Mouse (Mus musculus) spleen, adult 2 months (tissue): ENCODE measurements at regions not wholly inside any gene's neighbourhood (a gene's known extent, or its start where the extent isn't known, plus 50 kb on each side); places are given as distances from the start of the nearest gene placed in this dataset.

Experiments
- DNase-seq, 2 experiments: peaks; one replicate each; pipeline versions ENCODE4 v3.0.0 to v3.0.0-alpha.2; 2012 to 2021; ENCODE audit warnings: low spot score in 2 of 2, low read depth in 1 of 2
- H3K27ac ChIP-seq: fragments of 200-500 bp; 2 replicates; pipeline ENCODE4 v1.5.1; 2012; ENCODE audit warnings: low read length, inconsistent platforms; ENCODE audit not compliant: insufficient read depth
- H3K27me3 ChIP-seq: fragments of 200-500 bp; 2 replicates; pipeline ENCODE4 v1.6.1; 2012; ENCODE audit warnings: mild to moderate bottlenecking, moderate library complexity, low read length, inconsistent platforms; ENCODE audit not compliant: control insufficient read depth, insufficient read depth
- H3K36me3 ChIP-seq: fragments of 200-500 bp; 2 replicates; pipeline ENCODE4 v1.6.1; 2012; ENCODE audit warnings: mild to moderate bottlenecking, low read length, inconsistent platforms; ENCODE audit not compliant: control insufficient read depth, insufficient read depth
- H3K4me1 ChIP-seq: fragments of 200-500 bp; 2 replicates; pipeline ENCODE4 v1.6.1; 2011; ENCODE audit warnings: inconsistent platforms; ENCODE audit not compliant: control insufficient read depth, insufficient read depth, insufficient read length
- H3K4me3 ChIP-seq: fragments of 200-500 bp; 2 replicates; pipeline ENCODE4 v1.5.1; 2011; ENCODE audit warnings: mild to moderate bottlenecking, inconsistent platforms; ENCODE audit not compliant: insufficient read depth, insufficient read length; ENCODE audit errors: extremely low read depth
- CTCF ChIP-seq: fragments of 200-500 bp; IDR thresholded peaks from 2 replicates; pipeline ENCODE4 v1.5.1; 2011; ENCODE audit warnings: mild to moderate bottlenecking, inconsistent platforms; ENCODE audit not compliant: insufficient read depth, insufficient read length, insufficient replicate concordance; ENCODE audit errors: extremely low read depth
- POLR2A ChIP-seq: fragments of 200-500 bp; IDR thresholded peaks from 2 replicates; pipeline ENCODE4 v1.6.1; 2011; ENCODE audit warnings: low read depth, low read length, inconsistent platforms
- WGBS: fragments of 180-500 bp; shearing (Covaris S2); methylation state at CpG from one replicate; pipeline ENCODE4 v1.1.7; 2018; 5-methylcytosine and 5-hydroxymethylcytosine counted together

DNA sequence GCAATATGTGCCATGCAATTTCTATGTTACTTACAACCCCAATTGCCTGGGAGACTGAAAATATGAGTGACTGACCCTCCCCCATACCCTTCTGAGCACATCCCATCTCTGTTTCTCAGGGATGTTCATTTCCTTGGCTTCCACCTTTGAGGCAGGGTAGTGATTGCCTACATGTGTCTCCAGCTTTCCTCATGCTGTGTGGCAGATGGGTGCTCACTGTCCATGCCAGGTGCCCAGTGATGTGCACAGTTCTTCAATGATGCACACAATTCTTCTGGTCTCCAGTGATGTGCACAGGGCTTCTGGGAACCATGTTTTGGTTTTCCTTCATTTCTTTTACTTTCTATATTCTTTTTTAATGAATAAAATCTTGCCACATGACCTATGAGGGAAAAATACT is 821.4 kb upstream of the 2610301B20Rik start:
- H3K4me1 ChIP-seq: no peaks in the 10 kb centered on the region
- no peak overlapping the region for H3K4me3 ChIP-seq
- no peaks in the 10 kb centered on the region for H3K27me3 ChIP-seq
- no peak for DNase-seq
- no peaks in the 10 kb centered on the region for H3K36me3 ChIP-seq
- no peak overlapping the region for H3K27ac ChIP-seq
- TF ChIP-seq POLR2A (no peak), CTCF (no peak)

DNA sequence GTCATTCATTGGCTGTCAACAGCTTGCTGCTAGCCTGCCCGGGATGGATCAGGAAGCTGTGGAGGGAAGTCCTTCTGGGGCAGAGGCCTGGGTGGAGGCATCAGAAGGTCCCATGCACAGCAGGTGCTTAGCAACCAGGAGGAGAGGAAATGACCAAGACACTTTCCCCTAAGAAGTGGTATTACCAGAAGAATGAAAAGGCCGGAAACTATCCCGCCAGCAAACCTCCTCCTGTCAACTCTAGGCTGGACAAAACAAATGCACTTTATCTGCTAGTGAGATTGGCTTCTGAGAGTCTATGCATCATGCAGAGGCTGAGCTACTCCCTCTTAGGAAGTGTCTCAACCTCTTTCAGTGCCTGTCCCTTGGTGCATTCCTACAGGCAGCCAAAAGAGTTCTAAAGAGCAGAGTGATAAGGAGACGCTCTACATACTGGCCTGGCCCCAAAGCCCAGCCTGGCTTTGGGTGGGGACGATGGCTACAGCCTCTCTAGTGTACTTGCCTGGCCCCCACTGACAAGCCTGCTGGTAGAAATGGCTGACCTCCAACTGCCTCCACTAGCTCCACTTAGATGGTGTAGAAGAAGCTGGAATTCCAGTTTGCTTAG is 801.7 kb upstream of the 2610301B20Rik start:
- no peaks in the 10 kb centered on the region for H3K27me3 ChIP-seq
- no peak for DNase-seq
- H3K36me3 ChIP-seq: no peaks in the 10 kb centered on the region
- WGBS: 24% methylated on average over 5 of the region's 5 CpGs
- no peak overlapping the region for H3K4me3 ChIP-seq
- H3K27ac ChIP-seq: no peak overlapping the region
- H3K4me1 ChIP-seq: no peaks in the 10 kb centered on the region
- TF ChIP-seq POLR2A (no peak), CTCF (no peak)

DNA sequence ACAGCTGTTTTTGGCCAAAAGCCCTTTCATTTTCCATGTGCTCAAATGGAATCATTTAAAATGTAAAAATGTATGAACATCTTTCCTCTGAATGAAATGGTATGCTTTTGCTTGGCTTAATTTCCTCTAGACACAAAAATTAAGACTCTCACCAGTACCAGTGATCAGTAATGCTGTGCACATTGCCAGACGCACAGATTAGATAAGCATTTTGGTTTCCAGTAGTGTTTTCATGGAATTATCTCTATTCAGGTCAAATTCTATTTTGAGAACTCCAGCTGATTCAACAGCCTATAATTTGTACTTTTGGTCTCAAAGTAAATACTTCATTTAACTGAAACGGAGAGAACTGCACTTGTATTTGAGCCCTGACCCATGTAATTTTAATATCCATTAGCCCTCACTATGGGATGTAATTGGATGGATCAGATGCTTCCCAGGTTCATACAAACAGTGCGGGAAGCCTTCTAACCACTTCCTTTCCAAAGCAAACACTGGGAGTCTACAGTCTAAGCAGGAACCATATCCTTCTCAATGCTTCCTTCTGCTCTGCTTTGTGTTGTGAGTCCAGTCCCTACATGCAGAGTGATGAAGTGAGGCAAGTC is 794.6 kb upstream of the 2610301B20Rik start:
- Histone ChIP-seq H3K4me1 (no peaks in the 10 kb centered on the region), H3K27me3 (no peaks in the 10 kb centered on the region), H3K27ac (no peak overlapping the region), H3K4me3 (no peak overlapping the region), H3K36me3 (no peaks in the 10 kb centered on the region)
- DNase-seq: no peak
- WGBS: 85% methylated on average over 3 of the region's 3 CpGs
- TF ChIP-seq CTCF (no peak), POLR2A (no peak)

- Histone ChIP-seq H3K36me3 (no peaks in the 10 kb centered on the region), H3K27me3 (no peaks in the 10 kb centered on the region), H3K4me3 (no peak overlapping the region), H3K27ac (no peak overlapping the region), H3K4me1 (no peaks in the 10 kb centered on the region)
- TF ChIP-seq CTCF (no peak), POLR2A (no peak)
- DNase-seq: no peak
- WGBS: 88% methylated on average over 4 of the region's 4 CpGs
These were observed 759.5 kb upstream of the 2610301B20Rik start for GRCm38 (mm10) chr4:10114831-10115230.

DNA sequence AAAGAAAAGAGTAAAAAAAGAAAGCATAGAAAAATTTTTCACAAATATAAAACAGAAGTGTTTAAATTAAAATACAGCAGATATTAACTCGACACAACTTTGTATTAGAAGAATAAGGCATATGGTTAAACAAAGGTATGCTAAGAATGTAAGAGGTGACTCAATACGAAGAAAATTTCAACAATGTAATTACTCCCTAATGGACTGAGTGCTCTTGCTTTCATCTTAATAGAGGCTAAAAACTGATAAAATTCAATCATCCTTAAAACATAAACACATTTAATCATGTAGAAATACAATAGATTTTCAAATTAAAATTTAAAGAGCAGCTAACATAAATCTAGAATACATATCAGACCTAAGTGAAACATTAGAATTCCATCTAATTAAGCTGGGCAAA is 756.3 kb upstream of the 2610301B20Rik start:
- no peak for DNase-seq
- TF ChIP-seq POLR2A (no peak), CTCF (no peak)
- no peaks in the 10 kb centered on the region for H3K4me1 ChIP-seq
- WGBS: 84% methylated on average over 2 of the region's 2 CpGs
- no peak overlapping the region for H3K4me3 ChIP-seq
- no peaks in the 10 kb centered on the region for H3K36me3 ChIP-seq
- H3K27ac ChIP-seq: no peak overlapping the region
- no peaks in the 10 kb centered on the region for H3K27me3 ChIP-seq

DNA sequence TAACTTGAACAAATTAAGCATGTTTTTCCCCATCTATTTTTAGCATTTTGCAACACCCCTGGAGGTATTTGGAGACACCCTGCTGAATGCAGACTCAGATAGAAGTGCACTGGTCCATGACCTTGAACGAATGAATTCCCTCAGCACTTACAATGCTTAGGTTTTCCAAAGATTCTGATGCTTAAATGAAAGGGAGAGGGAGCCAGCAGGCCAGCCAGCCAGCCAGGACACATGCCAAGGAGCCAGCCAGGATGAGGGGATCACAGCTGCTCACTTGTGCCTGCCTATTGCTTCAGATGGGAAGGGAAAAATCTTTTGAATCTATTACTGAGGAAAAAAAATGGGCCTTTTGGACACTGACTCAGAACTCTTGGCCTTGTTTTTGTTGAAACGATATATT is 750.0 kb upstream of the 2610301B20Rik start:
- DNase-seq: no peak
- Histone ChIP-seq H3K4me3 (no peak overlapping the region), H3K4me1 (no peaks in the 10 kb centered on the region), H3K27me3 (no peaks in the 10 kb centered on the region), H3K27ac (no peak overlapping the region), H3K36me3 (no peaks in the 10 kb centered on the region)
- no peak for TF ChIP-seq POLR2A
- no peak for TF ChIP-seq CTCF
- 82% methylated on average over 2 of the region's 2 CpGs for WGBS

DNA sequence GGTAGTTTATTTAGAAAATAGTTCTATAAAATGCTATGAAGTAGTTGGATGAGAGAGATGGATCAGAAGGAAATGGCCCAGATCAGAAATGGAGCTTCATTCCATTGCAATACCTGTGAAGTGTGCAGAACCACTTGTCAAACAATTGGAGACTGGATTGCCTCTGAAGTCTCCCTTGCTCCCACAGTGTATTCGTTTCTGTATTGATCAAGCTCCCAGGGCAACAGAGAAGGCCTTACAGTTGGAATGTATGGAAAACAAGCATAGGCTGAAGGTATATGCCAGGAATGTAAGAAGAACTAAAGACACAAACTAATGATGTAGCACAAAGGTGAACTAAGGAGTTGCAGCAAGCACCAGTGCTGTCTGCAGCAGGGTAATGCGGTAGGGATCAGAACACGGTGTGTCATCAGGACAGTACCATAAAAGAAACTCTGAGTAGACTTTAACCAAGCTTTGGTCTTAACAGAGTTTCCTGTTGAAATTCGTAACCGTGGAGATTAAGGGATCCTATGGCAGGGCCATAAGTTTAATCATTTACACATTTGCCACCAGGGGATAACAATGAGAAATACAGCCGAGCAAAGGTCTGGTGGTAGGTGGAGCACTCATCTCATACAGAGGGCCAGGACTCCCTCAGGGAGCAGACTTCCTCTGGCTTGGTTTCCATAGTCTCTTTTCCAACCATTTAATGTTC is 732.9 kb upstream of the 2610301B20Rik start:
- H3K36me3 ChIP-seq: no peaks in the 10 kb centered on the region
- no peak overlapping the region for H3K4me3 ChIP-seq
- no peak overlapping the region for H3K27ac ChIP-seq
- no peak for TF ChIP-seq CTCF
- no peak for TF ChIP-seq POLR2A
- no peaks in the 10 kb centered on the region for H3K27me3 ChIP-seq
- H3K4me1 ChIP-seq: no peaks in the 10 kb centered on the region
- 84% methylated on average over 6 of the region's 6 CpGs for WGBS
- DNase-seq: no peak
